Mouse (Mus musculus) heart, postnatal 0 days (tissue): ENCODE measurements at regions not wholly inside any gene's neighbourhood (a gene's known extent, or its start where the extent isn't known, plus 50 kb on each side); places are given as distances from the start of the nearest gene placed in this dataset.

ENCODE experiments used
- CTCF ChIP-seq: IDR thresholded peaks from 2 replicates; pipeline ENCODE4 v1.5.1; 2016; ENCODE audit warnings: antibody characterized with exemption, control low read depth, low read depth
- EP300 ChIP-seq: IDR thresholded peaks from 2 replicates; pipeline ENCODE4 v1.6.1; 2016; ENCODE audit warnings: antibody characterized with exemption, low read depth

DNA sequence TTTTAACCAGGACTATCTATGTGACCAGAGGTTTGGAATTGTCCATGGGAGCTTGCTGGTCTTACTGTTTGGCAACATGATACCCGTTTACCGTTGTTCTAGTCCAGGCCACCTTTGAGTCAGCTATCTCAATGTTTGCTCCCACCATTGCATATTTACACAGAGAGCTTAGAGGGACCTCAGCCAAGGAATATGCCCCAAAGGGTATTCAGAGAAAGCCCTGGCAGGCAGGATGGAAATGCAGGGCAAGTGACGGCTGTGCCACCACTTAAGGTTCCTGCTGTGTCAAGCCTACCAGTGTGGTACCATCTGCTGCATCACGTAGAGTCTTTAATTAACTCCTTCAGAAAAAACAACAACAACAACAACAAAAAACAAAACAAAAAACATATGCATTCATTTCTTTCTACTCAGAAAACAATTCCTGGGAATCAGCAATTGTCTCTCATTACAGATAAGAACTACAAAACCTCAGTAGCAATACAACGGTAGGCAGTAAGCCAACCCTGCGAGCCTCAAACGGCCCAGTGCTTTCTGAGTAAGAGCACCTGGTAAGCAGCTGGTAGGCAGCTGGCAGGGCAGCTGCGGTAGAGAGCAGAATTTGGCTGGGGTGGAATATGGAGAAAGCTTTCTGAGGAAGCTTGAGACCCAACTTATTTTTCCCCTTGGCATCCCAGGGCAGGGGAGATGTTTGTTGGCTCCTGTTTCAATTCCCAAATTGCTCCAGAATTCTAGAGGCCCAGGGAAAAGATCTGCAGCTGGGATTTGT is 314.0 kb downstream of the Eepd1 start:
- TF ChIP-seq CTCF, result no peak
- no peak for TF ChIP-seq EP300
